Mouse (Mus musculus) midbrain, embryonic 10.5 days (tissue): ENCODE measurements around the gene Stk38l. TPM values are rescaled to one million over a fixed set of nuclear protein-coding genes. Genes with fewer than 3 reads are reported as not detected.

Source experiments
- polyA plus RNA-seq: library from polyadenylated mRNA; unstranded; fragments of >200 nt; fragmentation: Nextera tagmentation; extraction: Ambion mirVana; gene quantifications from 2 replicates; pipeline ENCODE4 v1.2.1, GENCODE M21; 2016

Gene Stk38l
- polyA plus RNA-seq, 1 experiment from 2014 or later = 21.0 TPM

Other genes starting within 250 kb of the Stk38l start
- gene Itpr2, start 222.8 kb upstream of the Stk38l start, polyA plus RNA-seq = 4.4 and 5.2 TPM in 2 replicates
- gene Fgfr1op2, start 147.8 kb upstream of the Stk38l start, polyA plus RNA-seq = 78.6 and 82.2 TPM in 2 replicates
- gene Ints13, start 147.2 kb upstream of the Stk38l start, polyA plus RNA-seq = 86.0 and 89.6 TPM in 2 replicates
- 132 and 135 TPM in 2 replicates for gene Med21, start 82.4 kb upstream of the Stk38l start, polyA plus RNA-seq
- 26.0 and 27.1 TPM in 2 replicates for gene Tm7sf3, start 82.2 kb upstream of the Stk38l start, polyA plus RNA-seq
- 1.9 and 2.0 TPM in 2 replicates for gene Arntl2, start 71.1 kb downstream of the Stk38l start, polyA plus RNA-seq
- gene Smco2, start 125.1 kb downstream of the Stk38l start, polyA plus RNA-seq = not detected in 2 replicates
- 28.4 and 28.8 TPM in 2 replicates for gene Ppfibp1, start 163.5 kb downstream of the Stk38l start, polyA plus RNA-seq
- gene 1700034J05Rik, start 229.4 kb downstream of the Stk38l start, polyA plus RNA-seq = 0.11 TPM in 2 replicates